Mouse (Mus musculus): Measurements from ENCODE around the gene Rpl5.

DNA sequence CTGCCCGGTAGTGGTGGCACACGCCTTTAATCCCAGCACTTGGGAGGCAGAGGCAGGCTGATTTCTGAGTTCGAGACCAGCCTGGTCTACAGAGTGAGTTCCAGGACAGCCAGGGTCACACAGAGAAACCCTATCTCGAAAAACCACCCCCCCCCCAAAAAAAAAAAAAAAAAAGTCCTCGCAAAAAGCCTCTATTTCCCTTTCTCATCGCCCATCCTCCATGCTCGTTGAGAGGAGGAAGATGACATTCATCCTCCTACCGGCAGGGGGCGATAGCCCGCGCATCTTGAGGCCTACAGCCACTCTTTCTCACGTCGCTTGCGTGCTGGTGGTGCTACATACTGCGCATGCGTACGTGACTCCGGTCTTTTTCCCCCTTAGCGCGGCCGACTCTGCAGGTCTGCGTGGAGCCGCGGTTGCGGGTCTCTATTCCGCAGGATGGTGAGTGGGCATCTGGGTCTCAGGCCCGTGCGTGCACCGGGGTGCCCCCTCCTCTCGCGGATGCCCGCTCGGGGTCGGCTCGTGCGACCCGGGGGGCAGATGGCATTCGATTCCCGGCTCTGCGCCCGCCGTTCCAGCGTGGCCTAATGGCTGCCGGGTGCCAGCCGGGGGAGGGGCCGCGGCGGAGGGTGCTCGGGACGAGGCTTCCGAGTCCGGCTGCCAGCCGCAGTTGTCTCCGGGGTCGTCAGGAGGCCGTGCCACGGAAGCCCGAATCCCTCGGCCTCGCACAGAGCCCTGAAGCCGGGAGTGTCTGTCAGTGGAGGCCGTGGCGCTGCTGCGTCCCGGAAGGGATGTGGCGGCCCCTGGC lies at the start of gene Rpl5:
- TF ChIP-seq POLR2A (IDR thresholded peaks at IDR 0.05; ENCODE audit: insufficient read depth, low read depth, low read length) = peak; percentile 98
- peak; percentile 80 for TF ChIP-seq CTCF (IDR thresholded peaks at IDR 0.05)
- peak; percentile 85 for TF ChIP-seq EP300 (IDR thresholded peaks at IDR 0.05; ENCODE audit: insufficient read depth, low read depth, low read length)

All from heart, adult 2 months (tissue).